Mouse (Mus musculus): ENCODE data around the gene Clec12b. TPM values are rescaled to one million over a fixed set of nuclear protein-coding genes. Genes with fewer than 3 reads are reported as not detected.

Clec12b gene
- total and polyA plus RNA-seq, 3 experiments = not detected

DNA sequence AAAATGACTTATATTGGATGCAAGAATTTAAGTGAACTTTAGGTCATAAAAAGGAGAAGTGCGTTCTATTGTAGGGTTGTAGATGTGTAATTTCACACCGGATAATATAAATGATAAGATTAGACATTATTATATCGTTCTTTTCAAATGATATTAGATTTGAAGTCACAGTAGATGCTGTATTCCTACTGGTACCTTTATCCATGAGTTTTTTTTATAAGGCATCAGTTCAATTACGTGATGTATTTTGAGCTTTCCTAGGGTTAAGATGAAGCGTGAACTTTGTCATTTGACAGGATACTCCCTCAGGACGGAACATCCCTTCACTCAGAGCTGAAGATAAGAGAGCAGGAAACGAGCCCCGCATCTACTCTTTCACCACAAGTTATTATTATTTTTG lies 11.3 kb upstream of the Clec12b start, which contains the start of gene Clec1b (continued):
- TF ChIP-seq RCOR1 (IDR thresholded peaks at IDR 0.05; ENCODE audit: low read depth, low read length) (no peak), ZMIZ1 (IDR thresholded peaks at IDR 0.05; ENCODE audit: low read depth, low read length) (no peak), BHLHE40 (IDR thresholded peaks at IDR 0.05; ENCODE audit: borderline replicate concordance, low read depth, low read length) (no peak)

- peaks cover 0 to 3% of the 10 kb centered on the region in 2 experiments; a peak in 1 of 4 replicates for H3K27me3 ChIP-seq (ENCODE audit: control insufficient read depth in 1 of 2, insufficient read depth in 2 of 2, low read length in 2 of 2)
- no peaks in the 10 kb centered on the region for H3K36me3 ChIP-seq (ENCODE audit: control insufficient read depth in 1 of 2, insufficient read depth in 2 of 2, low read length in 2 of 2)
- DNase-seq (ENCODE audit: low read depth, low spot score) = no peak
- no peaks in the 10 kb centered on the region for H3K9me3 ChIP-seq (replicated peaks; ENCODE audit: insufficient read depth, low read length)
- no peak overlapping the region for H3K27ac ChIP-seq (ENCODE audit: control insufficient read depth, low read depth, low read length)
- no peak overlapping the region for H3K9ac ChIP-seq (ENCODE audit: control insufficient read depth, low read depth, low read length, poor library complexity, severe bottlenecking)
- H3K4me3 ChIP-seq (ENCODE audit: control insufficient read depth in 1 of 2, insufficient read depth in 1 of 2, low read depth in 2 of 2, low read length in 2 of 2) = no peak overlapping the region
- no peaks in the 10 kb centered on the region for H3K79me2 ChIP-seq (ENCODE audit: control insufficient read depth, insufficient read depth, low read length, poor library complexity)
- no peaks in the 10 kb centered on the region for H3K4me1 ChIP-seq (ENCODE audit: control insufficient read depth in 1 of 2, insufficient read depth in 2 of 2, low read length in 2 of 2)
- TF ChIP-seq ELF1 (IDR thresholded peaks at IDR 0.05; ENCODE audit: low read depth, low read length) (no peak), CHD1 (IDR thresholded peaks at IDR 0.05; ENCODE audit: low read depth, low read length) (no peak), USF2 (IDR thresholded peaks at IDR 0.05; ENCODE audit: borderline replicate concordance in 1 of 2, insufficient read depth in 1 of 2, low read depth in 1 of 2, low read length in 2 of 2) (no peak), MAFK (IDR thresholded peaks at IDR 0.05; ENCODE audit: borderline replicate concordance, low read depth, low read length) (no peak), E2F4 (IDR thresholded peaks at IDR 0.05; ENCODE audit: borderline replicate concordance, low read depth, low read length) (no peak), MEF2A (IDR thresholded peaks at IDR 0.05; ENCODE audit: extremely low read depth, insufficient replicate concordance, low read depth, low read length, poor library complexity, severe bottlenecking) (no peak), JUND (IDR thresholded peaks at IDR 0.05; ENCODE audit: low read depth, low read length) (no peak), SMC3 (IDR thresholded peaks at IDR 0.05; ENCODE audit: low read depth, low read length) (no peak), ETS1 (IDR thresholded peaks at IDR 0.05; ENCODE audit: low read depth, low read length) (no peak), NRF1 (IDR thresholded peaks at IDR 0.05; ENCODE audit: insufficient read depth, low read depth, low read length, poor library complexity, severe bottlenecking) (no peak), TAL1 (IDR thresholded peaks at IDR 0.05; ENCODE audit: low read length) (no peak), CHD2 (IDR thresholded peaks at IDR 0.05; ENCODE audit: low read length) (no peak), NELFE (IDR thresholded peaks at IDR 0.05; ENCODE audit: low read depth, low read length) (no peak), UBTF (IDR thresholded peaks at IDR 0.05; ENCODE audit: borderline replicate concordance, insufficient read depth, low read depth, low read length) (no peak), USF1 (IDR thresholded peaks at IDR 0.05; ENCODE audit: low read depth, low read length) (no peak), MAX (IDR thresholded peaks at IDR 0.05; ENCODE audit: low read length) (no peak), MXI1 (IDR thresholded peaks at IDR 0.05; ENCODE audit: low read depth, low read length) (no peak)
These were observed 8.1 kb upstream of the Clec12b start for GRCm38 (mm10) chr6:129393732-129394131.
